Comparison of ENCODE assay signal across 13 mouse cellular contexts in genomic region chr1:74339917-74340316, GRCm38 (mm10).
"Had no signal": no experiment of that assay in that cellular context is flagged by ENCODE, and none has a peak within 500 bp of the region (broad histone marks: within the 10 kb centered on the region; RNA-seq: fewer than 3 reads in every experiment).

No protein-coding gene starts in this region.

- H3K4me3 ChIP-seq: limb, embryonic 10.5 days; limb, embryonic 13.5 days; liver, embryonic 13.5 days; midbrain, embryonic 10.5 days; neural tube, embryonic 12.5 days; neural tube, embryonic 15.5 days had no signal

- DNase-seq: liver; liver, embryonic 13.5 days; lung, embryonic 14.5 days; thymus, adult 18-20 months; thymus, postnatal 36 days had no signal

- H3K4me2 ChIP-seq: limb, embryonic 13.5 days; liver, embryonic 13.5 days; lung, embryonic 14.5 days; neural tube, embryonic 12.5 days; neural tube, embryonic 15.5 days had no signal

- H3K9me3 ChIP-seq: limb, embryonic 10.5 days; liver, embryonic 13.5 days; midbrain, embryonic 10.5 days; neural tube, embryonic 12.5 days; neural tube, embryonic 15.5 days had no signal

- H3K9ac ChIP-seq: limb, embryonic 13.5 days; liver, embryonic 13.5 days; lung, embryonic 14.5 days; neural tube, embryonic 12.5 days; neural tube, embryonic 15.5 days had no signal

- H3K27ac ChIP-seq: kidney, postnatal 0 days; limb, embryonic 10.5 days; limb, embryonic 13.5 days; liver, embryonic 13.5 days; macrophage; midbrain, embryonic 10.5 days; neural tube, embryonic 12.5 days; neural tube, embryonic 15.5 days; stomach, postnatal 0 days had no signal

- H3K36me3 ChIP-seq: liver, embryonic 13.5 days; midbrain, embryonic 10.5 days; neural tube, embryonic 12.5 days; neural tube, embryonic 15.5 days had no signal

- H3K27me3 ChIP-seq: limb, embryonic 13.5 days; liver, embryonic 13.5 days; neural tube, embryonic 12.5 days; neural tube, embryonic 15.5 days had no signal
